Mouse (Mus musculus) T-cell, adult 2 months (primary cell): ENCODE measurements around the gene Crlf1.

Source experiments
- DNase-seq: peaks from one replicate; pipeline ENCODE4 v3.0.0; 2022; ENCODE audit warnings: low spot score

The Crlf1 gene

DNA sequence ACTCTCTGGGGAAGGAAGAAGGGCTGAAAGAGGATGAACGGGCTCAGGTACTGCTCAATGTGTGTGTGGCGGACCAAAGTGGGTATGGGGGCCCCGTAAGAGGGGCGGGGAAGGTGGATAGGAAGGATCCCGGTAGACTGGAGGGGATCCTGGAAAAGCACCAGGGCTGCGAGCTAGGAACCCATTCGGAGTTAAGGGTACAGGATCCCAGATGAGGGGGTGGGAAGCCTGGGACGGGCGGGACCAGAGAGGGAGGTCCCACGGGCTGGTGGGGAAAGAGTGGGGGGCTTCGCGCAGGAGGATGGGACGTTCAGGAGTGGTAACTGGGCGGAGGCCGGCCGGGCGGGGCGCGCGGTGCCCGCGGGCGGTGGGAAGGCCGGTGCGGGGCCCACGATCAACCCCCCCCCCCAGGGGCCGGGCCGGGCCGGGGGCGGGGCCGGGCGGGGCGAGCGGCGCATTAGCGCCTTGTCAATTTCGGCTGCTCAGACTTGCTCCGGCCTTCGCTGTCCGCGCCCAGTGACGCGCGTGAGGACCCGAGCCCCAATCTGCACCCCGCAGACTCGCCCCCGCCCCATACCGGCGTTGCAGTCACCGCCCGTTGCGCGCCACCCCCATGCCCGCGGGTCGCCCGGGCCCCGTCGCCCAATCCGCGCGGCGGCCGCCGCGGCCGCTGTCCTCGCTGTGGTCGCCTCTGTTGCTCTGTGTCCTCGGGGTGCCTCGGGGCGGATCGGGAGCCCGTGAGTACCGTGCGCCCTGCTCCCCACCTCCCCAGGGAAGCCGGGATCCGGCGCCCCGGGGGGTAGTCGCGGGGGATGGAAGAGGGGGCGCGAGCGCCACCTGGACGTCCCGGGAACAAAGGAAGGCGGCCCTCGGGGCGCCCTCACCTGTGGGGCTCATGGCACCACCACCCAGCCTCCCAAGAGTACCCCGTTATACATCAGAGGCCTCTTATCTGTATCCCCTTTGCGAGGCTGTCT lies at the start of gene Crlf1:
Crlf1 (plus strand) TSS at position 495 of the 977 bp plus-strand sequence.
- no peak for DNase-seq

DNA sequence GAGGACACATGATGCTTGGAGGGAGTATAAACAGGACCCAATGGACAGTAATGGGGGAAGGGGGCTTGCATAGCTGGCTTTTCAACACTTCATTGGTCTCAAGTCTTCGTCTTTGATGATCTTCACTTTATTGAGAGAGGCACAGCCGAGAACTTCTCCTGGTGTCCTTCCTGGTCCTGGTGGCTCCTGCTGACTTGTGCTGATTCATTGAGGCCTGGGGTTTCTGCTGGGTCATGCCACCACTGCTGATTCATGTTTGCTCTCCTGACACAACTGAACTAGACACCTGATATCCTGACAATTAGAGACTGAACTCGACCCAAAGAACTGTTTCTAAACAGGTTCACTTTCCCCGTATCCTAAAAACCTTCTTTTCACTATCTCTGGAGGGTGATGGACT lies 49.6 kb upstream of the Crlf1 start:
- no peak for DNase-seq

DNA sequence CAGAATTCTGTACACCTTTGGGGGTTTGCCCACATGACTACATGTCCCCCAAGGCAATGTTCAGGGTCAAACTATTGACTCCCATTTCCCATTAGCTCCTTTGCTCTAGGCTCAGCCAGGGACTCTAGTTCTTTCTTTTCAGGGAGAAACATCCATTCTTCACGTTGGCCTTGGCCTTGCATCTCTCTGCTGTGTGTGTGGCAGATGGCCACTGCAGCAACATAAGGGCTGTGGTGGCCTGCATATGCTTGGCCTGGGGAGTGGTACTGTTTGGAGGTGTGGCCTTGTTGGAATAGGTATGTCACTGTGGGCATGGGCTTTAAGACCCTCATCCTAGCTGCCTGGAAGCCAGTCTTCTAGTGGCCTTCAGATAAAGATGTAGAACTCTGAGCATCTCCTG lies 47.0 kb upstream of the Crlf1 start:
- DNase-seq = no peak

DNA sequence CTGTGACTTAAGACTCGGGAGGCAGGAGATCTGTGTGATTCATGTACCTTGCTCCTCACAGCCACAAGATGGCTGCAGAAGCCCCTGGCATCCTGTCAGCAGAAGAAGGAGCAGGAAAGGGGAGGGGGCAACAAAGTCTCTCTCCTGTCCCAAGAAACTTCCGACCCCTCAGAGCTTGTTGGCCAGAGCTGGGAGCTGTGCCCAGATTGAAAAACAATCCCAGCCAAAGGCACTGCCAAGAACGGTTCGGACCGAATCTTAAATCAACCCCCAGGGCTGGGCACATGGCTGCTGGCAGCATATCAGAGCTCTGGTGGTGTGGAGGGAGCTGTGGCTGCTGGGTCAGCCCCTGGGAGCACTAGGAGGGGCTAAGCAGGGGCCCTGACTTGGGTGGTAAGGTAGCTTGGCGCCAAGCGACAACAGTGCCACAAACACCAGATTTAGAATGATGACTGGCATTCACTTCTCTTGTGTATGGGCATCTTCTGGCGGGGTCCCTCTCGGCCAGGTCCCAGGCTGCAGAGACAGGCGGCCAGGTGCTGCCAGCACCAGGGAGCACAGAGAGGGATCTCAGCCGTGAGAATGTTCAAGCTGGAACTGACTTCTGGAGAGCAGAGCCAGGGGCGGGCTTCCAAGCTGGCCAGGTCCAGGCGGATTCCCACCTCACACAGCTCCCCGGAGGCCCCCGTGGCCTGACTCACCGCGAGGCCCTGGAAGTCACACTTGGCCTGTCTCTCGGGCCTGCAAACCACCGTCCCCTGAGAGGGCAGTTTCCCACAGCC lies 45.1 kb upstream of the Crlf1 start:
- DNase-seq = no peak

DNA sequence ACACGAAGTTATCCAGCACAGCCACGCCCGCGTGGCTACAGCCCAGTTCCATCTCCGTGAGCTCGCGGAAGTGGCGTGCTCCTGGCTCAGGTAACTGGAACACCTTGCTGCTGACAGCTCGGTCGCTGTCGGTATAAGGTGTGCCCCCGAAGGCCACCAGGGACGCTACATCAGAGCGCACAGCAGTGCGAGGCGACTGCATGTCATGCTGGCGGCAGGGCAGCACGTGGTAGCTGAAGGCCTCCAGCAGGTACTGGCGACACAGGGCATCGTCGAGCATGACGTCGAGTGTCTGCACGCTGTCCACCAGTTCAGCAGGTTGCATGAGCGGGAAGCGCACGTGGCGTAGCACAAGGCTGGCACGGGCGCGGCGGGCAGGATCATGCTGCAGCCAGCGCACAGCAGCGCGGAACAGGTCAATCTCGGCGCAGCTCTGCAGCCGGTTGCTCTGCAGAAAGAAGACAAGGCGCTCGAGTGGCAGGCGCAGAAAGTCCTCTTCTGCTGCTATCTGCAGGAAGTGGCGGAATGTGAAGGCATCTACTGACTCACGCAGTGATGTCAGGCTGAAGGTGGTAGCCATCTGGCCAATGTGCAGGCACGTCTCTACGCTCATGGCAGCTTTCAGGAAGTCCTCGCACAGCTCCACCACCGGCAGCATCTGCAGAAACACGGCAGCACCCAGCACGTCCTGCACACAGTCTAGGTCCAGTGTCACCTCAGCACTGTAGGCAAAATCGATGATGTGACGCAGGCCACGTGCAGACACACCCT lies 40.6 kb upstream of the Crlf1 start:
- no peak for DNase-seq

DNA sequence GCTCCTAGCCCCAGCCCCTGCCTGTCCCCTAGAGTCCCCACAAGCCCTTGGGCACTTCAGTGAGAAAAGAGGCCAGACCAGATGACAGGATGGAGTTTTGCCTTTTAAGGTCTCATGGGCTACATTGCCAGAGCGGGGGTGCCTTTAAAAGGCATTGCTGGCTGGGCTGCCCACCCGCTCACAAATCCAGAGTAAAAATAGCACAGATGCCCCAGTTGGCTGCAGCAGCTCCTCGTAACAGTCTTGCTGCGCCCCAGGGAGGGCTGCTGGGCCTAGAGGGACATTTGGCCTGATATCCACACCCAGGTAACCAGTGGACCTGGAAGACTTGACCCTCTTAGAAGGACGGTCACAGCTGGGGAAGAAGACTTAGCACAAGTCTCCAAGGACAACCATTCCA lies 39.1 kb upstream of the Crlf1 start:
- DNase-seq = no peak

DNA sequence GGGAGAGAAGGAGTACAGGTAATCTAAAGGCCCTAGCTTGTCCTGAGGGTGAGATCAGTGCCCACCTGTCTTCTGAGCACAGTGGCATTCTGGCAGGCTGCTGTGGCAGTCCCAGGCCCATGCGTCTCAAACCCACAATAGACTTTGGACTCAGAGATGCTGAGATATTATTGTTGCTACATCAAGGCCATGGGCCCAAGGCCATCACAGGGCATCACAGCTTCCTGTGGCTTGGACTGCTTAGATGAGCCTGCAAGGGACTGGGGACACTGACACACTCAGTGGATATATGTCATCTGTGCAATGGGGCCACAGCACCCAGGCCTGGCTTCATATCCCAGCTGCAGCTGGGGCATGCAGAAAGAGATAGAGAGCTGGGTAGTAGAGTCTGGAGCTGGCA lies 36.0 kb upstream of the Crlf1 start:
- no peak for DNase-seq

DNA sequence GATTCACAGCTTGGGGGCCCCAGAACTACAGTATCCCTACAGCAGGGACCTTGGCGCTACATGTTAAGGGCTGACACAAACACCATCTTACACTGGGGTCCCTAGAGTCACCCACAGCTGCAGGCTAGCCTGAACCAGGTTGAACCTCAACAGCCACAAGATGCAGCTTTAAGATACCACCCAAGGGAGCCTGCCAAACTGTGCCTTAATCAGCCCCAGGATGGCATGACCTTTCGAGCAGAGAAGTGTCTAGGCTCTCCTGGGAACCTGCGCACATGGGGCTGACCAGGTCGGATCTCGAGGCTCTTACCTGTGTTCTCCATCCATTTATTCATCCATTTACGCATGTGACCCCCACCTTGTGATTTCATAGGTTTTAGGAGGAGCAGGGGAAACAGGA lies 35.1 kb upstream of the Crlf1 start:
- no peak for DNase-seq

DNA sequence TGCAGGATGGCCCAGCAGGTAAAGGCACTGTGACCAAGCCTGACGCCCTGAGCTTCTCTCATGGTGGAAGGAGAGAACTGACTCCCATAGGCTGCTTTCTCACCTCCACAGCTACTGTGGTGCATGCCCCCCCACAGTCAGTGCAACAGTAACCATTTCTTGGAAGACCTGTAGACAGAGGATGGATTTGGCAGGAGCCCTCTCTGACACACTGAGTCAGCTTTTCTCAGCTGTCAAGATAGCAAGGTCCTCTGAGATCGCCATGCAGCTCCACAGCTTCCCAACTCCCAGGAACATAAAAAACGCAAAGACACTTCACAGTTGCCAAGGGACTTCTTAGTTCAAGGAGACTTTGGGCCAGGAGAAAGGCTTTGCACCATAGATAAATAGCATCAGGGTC lies 34.5 kb upstream of the Crlf1 start:
- no peak for DNase-seq

DNA sequence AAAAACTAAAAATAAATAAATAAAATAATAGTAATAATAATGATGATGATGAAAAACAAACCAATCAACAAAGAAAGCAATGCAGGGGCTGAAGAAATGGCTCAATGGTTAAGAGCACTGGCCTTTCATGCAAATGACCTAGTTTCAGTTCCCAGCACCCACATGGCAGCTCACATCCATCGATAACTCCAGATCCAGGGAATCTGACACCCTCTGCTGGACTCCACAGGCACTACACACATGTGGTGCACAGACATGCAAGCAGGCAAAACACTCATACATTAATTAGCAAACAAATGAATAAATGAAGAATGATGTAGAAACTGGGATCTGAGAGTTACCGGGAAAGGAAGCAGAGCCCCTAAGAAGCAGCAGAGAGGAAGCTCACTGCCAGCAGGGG lies 33.3 kb upstream of the Crlf1 start:
- DNase-seq = no peak

DNA sequence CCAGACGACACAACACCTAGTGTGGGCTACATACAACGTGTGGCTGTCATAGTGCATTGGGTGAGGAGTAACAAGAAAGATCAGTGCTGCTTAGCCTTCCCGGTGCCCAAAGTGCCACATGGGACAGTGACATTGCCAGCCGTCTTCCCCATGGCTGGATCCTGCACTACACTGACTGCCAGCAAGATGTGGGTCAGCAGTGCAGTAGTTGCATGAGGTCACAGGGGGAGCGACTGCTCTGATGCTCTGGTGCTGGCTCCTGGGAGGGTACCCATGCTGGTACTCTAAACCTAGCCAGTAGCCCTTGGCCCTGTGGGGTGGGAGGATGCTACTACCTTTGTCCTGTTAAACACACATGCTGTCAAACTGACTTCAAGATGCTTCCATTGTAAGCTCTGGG lies 32.8 kb upstream of the Crlf1 start:
- DNase-seq = no peak

DNA sequence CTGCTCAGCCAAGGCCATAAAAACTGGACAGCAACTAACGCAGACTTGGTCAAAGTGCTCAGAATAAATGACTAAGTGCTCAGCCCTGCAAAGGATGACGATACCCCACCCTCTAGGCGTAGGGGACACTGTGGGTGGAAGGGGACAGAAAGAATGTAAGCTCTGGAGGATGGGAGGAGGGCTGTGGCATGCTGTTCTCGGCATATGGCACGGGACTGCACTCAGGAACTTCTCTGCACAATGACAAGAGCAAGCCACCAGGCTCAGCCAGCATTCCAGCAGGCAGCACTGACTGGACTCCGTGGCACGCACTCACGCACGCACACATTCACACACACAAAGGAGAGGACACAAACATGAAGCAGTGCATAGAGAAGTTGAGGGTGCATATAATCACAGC lies 32.4 kb upstream of the Crlf1 start:
- no peak for DNase-seq

DNA sequence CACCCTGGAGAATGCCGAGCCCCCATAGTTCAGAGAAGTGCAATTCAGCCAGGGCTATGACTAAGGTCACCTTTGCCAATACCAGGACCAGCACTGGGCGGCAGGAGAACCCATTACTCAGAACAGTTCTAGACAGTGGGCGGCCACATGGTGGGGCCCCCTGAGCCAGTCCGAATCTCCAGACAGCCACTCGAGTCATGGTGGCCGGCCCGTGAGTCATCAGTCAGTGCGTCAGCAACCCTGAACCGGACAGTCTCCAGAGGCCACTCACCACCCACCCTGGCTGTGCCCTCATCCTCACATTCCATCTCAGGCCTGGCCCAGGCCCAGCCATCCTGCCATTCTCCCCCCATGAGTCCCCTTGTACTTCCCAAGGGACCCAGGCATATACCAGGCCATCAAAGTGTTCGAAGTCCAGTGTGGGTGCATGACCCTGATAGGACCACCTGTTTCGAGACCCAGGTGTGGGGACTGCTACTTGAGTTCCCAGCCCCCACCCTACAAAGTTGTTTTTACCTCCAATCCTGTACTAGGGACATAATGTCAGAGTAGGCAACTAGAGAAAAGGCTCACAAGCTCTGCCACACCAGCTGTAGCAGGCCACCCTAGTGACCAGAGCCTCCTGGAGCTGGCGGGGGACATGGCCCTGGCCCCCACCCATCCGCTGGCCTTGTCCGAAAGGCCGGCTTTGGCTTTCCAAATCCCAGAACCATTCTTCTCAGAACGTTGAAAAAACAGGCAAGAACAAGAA lies 31.0 kb upstream of the Crlf1 start:
- no peak for DNase-seq

DNA sequence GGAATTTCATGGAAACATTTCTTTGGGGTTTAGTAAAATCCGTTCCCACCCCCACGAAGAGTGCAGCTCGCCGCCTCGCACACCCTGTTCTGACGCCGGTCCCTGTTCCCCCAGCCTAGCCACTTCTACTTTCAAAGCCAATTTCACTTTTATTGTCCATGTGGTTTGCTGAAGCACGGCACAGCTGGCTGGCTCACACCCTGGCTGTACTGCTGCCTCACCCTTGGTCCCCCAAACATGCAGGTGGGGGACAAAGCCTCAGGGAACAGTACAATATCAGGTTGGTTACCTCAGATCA lies 30.5 kb upstream of the Crlf1 start:
- no peak for DNase-seq

DNA sequence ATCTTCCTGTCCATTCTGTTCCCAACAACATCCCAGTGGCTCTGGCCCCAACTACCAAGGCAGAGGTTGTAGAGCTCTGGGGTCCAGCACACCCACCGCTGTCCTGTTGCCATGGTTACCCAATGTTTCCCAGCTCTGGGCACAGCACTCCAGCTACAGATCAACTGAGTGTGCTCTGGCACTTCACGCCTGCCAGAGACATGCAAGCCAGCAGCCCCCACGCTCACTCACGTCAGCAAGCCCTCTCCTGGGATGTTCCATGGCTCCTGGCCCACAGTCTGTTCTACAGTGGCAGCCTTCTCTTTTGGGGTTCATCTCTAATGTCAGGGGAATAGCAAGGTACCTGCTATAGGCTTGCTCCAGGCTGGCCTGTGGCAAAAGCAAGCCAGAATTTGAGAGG lies 29.7 kb upstream of the Crlf1 start:
- DNase-seq = no peak

DNA sequence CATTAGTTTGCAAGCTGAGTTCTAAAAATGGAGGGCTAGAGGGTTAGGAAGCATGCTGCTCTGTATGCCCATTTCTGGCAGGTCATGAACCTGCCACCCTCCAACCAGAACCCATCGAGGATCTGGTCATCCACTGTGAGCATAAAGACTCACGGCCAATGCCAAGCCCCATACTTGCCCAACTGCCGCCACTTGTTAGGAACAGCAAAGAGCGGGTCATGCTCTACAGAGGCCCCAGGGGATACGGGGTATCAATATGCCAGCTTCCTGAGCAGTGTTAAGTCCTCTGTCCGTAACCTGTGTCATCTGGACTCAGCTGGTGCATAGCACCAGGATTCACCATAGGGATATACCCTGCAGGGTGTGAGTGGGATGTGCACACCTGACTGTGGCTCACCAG lies 28.8 kb upstream of the Crlf1 start:
- DNase-seq = no peak

DNA sequence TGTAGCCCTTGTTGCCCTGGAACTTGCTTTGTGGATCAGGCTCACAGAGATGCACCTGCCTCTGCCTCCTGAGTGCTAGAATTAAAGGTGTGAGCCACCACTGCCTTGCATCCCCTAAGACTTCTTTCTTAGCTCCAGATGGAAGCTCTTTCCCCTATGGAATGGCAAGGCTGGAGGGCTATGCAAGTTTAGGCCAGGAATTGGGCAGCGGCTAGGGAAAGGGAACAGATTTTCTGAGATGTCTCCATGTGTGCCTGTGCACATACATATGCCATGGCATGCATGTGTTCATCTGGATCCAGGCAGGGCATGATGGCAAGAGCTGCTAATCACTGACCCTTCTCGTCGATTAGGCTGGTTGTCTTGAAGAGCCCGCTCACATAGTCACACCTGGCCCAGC lies 27.3 kb upstream of the Crlf1 start:
- no peak for DNase-seq

DNA sequence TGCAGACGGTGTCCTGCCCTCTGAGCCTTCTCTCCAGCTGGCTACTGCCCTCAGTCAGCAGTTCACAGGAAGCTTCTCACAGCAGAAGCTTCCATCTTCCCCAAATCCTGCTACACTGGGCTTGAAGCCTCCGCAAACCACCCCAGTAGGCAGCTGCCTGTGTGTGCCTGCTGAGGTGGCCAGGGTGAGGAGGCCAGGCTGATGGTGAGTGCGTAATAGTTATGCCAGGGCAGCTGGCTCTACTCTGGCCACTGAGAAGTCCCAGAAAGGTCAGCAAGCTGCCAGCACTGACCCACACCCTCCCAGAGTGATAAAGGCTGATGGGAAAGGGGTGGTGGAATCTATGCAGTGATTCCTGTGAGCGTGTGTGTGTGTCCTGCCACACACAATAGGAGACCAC lies 26.7 kb upstream of the Crlf1 start:
- DNase-seq = no peak

DNA sequence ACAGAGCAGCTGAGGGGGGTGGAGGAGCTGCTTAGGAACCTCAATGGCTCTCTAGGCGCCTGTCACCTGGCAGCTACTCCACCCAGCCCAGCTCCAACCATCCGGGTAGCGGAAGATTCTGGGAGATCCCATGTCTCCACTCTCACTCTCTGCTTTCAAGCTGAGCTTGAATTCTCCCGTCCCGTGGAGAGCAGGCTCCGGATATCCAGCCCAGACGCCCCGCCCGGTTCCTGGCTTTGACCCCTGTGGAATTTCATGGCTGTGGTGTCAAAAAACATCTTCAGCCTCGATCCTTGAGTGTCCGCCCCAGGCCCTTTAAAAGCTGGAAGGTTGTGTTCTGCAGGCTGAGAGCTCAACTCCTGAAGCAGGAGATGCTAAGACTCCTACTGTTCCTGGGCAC lies 26.2 kb upstream of the Crlf1 start:
- DNase-seq = no peak

DNA sequence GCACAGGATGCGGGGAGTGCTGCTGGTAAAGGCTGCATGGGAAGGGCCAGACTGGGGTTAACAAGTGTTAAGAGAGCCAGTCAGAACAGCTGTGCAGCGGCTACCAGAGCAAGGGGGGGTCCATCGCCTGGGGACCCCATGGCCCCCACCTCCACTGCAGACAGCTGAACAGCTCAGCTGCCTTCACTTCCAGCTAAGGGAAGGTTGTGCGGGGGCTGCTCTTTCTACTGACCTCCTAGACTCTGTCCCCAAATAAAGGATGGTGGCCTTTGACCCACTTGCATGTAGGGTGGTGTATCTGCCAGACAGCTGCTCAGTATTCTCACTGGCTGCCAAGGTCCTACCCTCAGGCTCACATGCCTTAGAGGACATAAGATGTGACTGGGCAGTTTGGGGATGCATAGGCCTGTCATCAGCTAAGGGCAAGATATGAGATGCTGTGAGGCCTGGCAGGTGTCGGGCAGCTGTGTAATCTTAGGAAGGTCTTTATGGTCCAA lies 25.7 kb upstream of the Crlf1 start:
- no peak for DNase-seq

DNA sequence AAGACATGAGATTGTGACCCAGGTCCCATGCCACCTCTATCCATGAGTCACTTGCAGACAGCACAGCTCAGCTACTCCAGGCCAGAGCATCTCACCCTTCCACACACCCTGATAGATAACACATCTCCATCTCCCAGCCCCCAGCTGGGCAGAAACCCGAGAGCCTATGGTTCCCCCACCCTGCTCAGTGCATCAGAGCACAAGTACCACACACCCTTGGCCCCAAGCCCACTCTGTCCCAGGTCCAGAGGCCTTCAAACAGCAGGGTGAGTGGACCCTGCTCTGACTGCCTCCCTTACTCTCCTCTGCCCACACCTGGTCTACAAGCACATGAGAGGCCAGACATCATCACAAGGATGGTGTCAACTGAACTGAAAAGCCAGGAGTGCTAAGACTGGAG lies 25.1 kb upstream of the Crlf1 start:
- DNase-seq = no peak

DNA sequence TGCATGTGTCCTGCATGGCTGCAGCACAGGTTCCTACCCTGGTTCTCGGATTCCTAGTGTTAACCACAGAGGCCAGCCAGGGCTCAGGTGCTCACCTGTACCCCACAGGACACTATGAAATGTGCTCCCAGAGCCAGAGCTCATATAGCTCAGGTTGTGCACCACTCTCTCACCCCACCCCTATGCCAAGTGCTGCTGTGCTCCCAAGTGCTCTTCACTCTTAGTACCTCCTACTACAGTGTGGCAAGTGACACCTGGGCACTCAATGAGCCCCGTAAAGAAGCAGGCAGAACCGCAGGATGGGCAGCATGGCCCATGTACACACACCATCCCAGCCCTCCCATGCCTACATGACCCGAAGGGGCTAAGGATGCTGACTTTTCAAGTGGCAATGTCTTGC lies 24.2 kb upstream of the Crlf1 start:
- DNase-seq = no peak
